Mouse (Mus musculus): ENCODE measurements around the gene Pex10. TPM values are rescaled to one million over a fixed set of nuclear protein-coding genes. Genes with fewer than 3 reads are reported as not detected.

Pex10 gene
- polyA plus RNA-seq, 1 experiment from 2014 or later = 9.4 TPM

DNA sequence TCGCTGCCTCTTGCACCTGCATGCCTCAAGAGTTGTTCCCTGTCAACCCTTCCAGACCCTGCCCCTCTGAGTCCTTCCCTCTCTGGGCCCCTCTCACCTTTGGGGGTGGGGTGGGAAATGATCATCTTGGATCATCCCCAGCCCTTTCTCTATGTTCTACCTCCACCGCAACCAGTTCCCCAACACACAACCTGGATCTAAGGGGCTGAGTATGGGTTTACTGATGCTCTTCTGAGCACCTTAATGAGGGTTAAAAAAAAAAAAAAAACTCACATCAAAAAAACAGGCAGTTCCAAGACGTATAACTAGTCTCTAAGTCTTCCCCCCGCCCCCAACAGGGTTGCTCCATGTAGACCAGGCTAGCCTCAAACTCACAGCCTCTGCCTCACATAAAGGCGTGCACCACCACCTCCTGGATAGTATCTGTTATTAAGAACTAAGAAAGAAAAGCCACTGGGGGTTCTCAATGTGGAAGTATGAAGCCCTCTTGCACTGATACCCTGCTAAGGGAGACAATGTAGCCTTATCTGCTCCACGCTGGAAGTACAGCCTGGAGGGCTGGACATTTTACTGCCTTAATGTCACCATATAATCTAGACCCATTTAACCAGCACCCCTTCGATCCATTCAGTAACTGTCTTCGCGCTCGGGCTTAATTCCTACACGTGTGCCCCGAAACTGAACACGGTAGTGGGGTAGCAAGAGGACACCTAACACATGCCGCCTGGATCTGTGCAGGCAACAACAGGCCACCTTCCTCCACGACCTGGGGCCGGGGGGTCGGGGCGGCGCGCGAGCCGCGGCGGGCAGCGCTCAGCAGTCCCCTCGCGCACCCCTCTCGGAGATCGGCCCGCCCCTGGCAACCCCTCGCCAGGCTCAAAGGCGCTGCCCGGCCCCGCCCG is 18.6 kb downstream of the Pex10 start:
- peak overlapping the region; percentile 89 for H3K4me2 ChIP-seq
- no peak for DNase-seq
- H3K4me3 ChIP-seq (ENCODE audit: low read depth, low read length) = peak overlapping the region; percentile 91
- H3K27ac ChIP-seq (ENCODE audit: low read depth) = peak overlapping the region; percentile 90
- WGBS = 4% methylated on average over 35 of the region's 35 CpGs
- ATAC-seq (ENCODE audit: insufficient read depth) = no peak
- H3K9me3 ChIP-seq (ENCODE audit: low read depth, low read length) = no peaks in the 10 kb centered on the region
- H3K36me3 ChIP-seq (ENCODE audit: insufficient read depth) = peaks cover 31% of the 10 kb centered on the region
- TF ChIP-seq CTCF (IDR thresholded peaks at IDR 0.05; ENCODE audit: low read depth) = no peak
- peaks cover 15% of the 10 kb centered on the region for H3K4me1 ChIP-seq (ENCODE audit: insufficient read depth)
- no peaks in the 10 kb centered on the region for H3K27me3 ChIP-seq (ENCODE audit: insufficient read depth, low read length)
- H3K9ac ChIP-seq = peak overlapping the region; percentile 85

GRCm38 (mm10) chr4:155086108-155087024 is 19.6 kb downstream of the Pex10 start, which contains the start of the genes Rer1 and Morn1:
Gene Rer1 (minus strand): TSS chr4:155086382.
Gene Morn1 (plus strand): TSS chr4:155086577.
- Histone ChIP-seq H3K9ac (peak within 1 kb of the TSS; percentile 85), H3K36me3 (ENCODE audit: insufficient read depth) (peaks cover 27% of the 10 kb centered on the region), H3K27ac (ENCODE audit: low read depth) (peak within 1 kb of the TSS; percentile 90), H3K4me1 (ENCODE audit: insufficient read depth) (peaks cover 15% of the 10 kb centered on the region), H3K4me3 (ENCODE audit: low read depth, low read length) (peak within 1 kb of the TSS; percentile 91), H3K9me3 (ENCODE audit: low read depth, low read length) (no peaks in the 10 kb centered on the region), H3K4me2 (peak within 1 kb of the TSS; percentile 98), H3K27me3 (ENCODE audit: insufficient read depth, low read length) (no peaks in the 10 kb centered on the region)
- ATAC-seq (ENCODE audit: insufficient read depth) (peak; percentile 97), DNase-seq (peak; percentile 100)
- no peak for TF ChIP-seq CTCF (IDR thresholded peaks at IDR 0.05; ENCODE audit: low read depth)
- under 1% methylated on average over 85 of the region's 85 CpGs for WGBS

GRCm38 (mm10) chr4:155089241-155089640 is 22.4 kb downstream of the Pex10 start:
- peaks cover 15% of the 10 kb centered on the region for H3K4me1 ChIP-seq (ENCODE audit: insufficient read depth)
- ATAC-seq (ENCODE audit: insufficient read depth) = no peak
- H3K36me3 ChIP-seq (ENCODE audit: insufficient read depth) = 0 out of 2 replicates have a peak, but pooled peaks cover 4% of the 10 kb centered on the region
- no peaks in the 10 kb centered on the region for H3K27me3 ChIP-seq (ENCODE audit: insufficient read depth, low read length)
- H3K9ac ChIP-seq = no peak overlapping the region
- H3K9me3 ChIP-seq (ENCODE audit: low read depth, low read length) = no peaks in the 10 kb centered on the region
- no peak overlapping the region for H3K4me3 ChIP-seq (ENCODE audit: low read depth, low read length)
- no peak overlapping the region for H3K27ac ChIP-seq (ENCODE audit: low read depth)
- WGBS = 84% methylated on average over 5 of the region's 5 CpGs
- no peak for DNase-seq
- TF ChIP-seq CTCF (IDR thresholded peaks at IDR 0.05; ENCODE audit: low read depth) = no peak
- no peak overlapping the region for H3K4me2 ChIP-seq

DNA sequence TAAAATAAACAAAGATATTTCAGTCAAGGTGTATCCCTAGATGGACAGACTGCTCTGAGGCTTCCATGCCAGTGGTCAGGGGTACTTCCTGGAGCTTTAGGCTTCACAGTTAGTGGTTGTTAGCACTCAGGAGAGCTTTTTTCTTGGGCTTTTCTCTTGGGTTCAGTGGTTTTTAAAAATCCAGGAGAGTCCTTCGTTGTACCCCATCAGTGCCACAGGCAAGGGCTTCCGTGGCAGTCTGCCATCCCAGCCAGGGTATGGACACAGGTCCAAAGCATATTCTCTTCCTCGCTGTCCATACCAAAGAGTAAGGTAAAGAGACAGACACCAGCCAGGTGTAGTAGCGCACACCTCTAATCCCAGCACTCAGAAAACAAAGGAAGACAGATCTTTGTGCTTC is 23.3 kb downstream of the Pex10 start:
- H3K9ac ChIP-seq = no peak overlapping the region

GRCm38 (mm10) chr4:155090688-155091449 is 24.1 kb downstream of the Pex10 start:
- no peak overlapping the region for H3K9ac ChIP-seq
- WGBS = 89% methylated on average over 13 of the region's 13 CpGs
- H3K9me3 ChIP-seq (ENCODE audit: low read depth, low read length) = no peaks in the 10 kb centered on the region
- no peak overlapping the region for H3K27ac ChIP-seq (ENCODE audit: low read depth)
- ATAC-seq (ENCODE audit: insufficient read depth) (no peak), DNase-seq (no peak)
- peaks cover 5% of the 10 kb centered on the region; the same call in 1 of the 2 replicates for H3K4me1 ChIP-seq (ENCODE audit: insufficient read depth)
- no peaks in the 10 kb centered on the region for H3K27me3 ChIP-seq (ENCODE audit: insufficient read depth, low read length)
- H3K36me3 ChIP-seq (ENCODE audit: insufficient read depth) = 0 out of 2 replicates have a peak, but pooled peaks cover 4% of the 10 kb centered on the region
- no peak overlapping the region for H3K4me2 ChIP-seq
- TF ChIP-seq CTCF (IDR thresholded peaks at IDR 0.05; ENCODE audit: low read depth) = no peak
- no peak overlapping the region for H3K4me3 ChIP-seq (ENCODE audit: low read depth, low read length)

More for the DNA sequence above, 23.3 kb downstream of the Pex10 start:
- Histone ChIP-seq H3K36me3 (ENCODE audit: insufficient read depth) (0 out of 2 replicates have a peak, but pooled peaks cover 4% of the 10 kb centered on the region), H3K4me3 (ENCODE audit: low read depth, low read length) (no peak overlapping the region), H3K27me3 (ENCODE audit: insufficient read depth, low read length) (no peaks in the 10 kb centered on the region), H3K9me3 (ENCODE audit: low read depth, low read length) (no peaks in the 10 kb centered on the region), H3K27ac (ENCODE audit: low read depth) (no peak overlapping the region), H3K4me1 (ENCODE audit: insufficient read depth) (peaks cover 9% of the 10 kb centered on the region), H3K4me2 (no peak overlapping the region)
- DNase-seq = no peak
- no peak for ATAC-seq (ENCODE audit: insufficient read depth)
- no peak for TF ChIP-seq CTCF (IDR thresholded peaks at IDR 0.05; ENCODE audit: low read depth)
- 91% methylated on average over 4 of the region's 4 CpGs for WGBS

DNA sequence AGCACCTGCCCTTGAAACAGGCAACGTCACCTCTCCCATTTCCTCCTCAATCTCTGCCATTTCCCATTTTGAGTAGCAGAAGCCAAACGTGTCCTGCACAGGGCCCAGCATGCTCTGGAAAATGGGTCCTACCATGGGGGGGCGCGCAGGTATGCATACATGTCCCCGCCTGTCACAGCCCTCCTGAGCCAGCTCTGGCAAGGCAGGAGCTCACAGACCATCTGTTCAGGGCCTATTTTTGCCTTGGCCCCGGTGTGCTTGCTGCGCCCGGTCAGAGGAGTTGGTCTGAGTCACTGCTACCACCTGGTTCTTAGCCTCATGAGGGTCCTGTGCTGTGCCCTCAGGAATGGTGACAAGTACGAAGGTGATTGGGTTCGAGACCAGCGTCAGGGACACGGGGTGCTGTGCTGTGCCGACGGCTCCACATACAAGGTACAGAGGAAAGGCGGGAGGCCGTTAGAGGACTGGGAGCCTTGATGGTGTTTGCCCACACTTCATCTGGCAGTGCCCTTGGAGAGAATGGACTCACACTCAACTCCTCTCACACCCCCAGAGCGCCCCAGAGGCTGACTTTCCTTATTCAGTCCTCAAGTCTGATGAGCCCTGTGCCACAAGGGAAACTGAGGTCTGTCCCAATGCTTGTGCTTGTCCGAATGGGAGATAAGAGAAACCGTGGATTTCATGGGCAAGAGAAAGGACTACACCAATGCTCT is 26.1 kb downstream of the Pex10 start:
- Histone ChIP-seq H3K4me2 (no peak overlapping the region), H3K27me3 (ENCODE audit: insufficient read depth, low read length) (no peaks in the 10 kb centered on the region), H3K9me3 (ENCODE audit: low read depth, low read length) (no peaks in the 10 kb centered on the region), H3K9ac (no peak overlapping the region), H3K27ac (ENCODE audit: low read depth) (no peak overlapping the region), H3K36me3 (ENCODE audit: insufficient read depth) (0 out of 2 replicates have a peak, but pooled peaks cover 4% of the 10 kb centered on the region), H3K4me3 (ENCODE audit: low read depth, low read length) (no peak overlapping the region), H3K4me1 (ENCODE audit: insufficient read depth) (no peaks in the 10 kb centered on the region)
- no peak for ATAC-seq (ENCODE audit: insufficient read depth)
- DNase-seq = no peak
- no peak for TF ChIP-seq CTCF (IDR thresholded peaks at IDR 0.05; ENCODE audit: low read depth)
- WGBS = 87% methylated on average over 19 of the region's 19 CpGs

Data from lung, embryonic 14.5 days (tissue).